Mouse (Mus musculus) lung, adult 2 months (tissue): ENCODE results near the gene Ptprr. TPM values are rescaled to one million over a fixed set of nuclear protein-coding genes. Genes with fewer than 3 reads are reported as not detected.
A peak's percentile ranks its signal among the peaks of the same experiment; 100 is the strongest.

Source experiments
- DNase-seq: peaks from one replicate; pipeline ENCODE4 v3.0.0; 2022
- H3K4me1 ChIP-seq: fragments of 200-500 bp; 2 replicates; pipeline ENCODE4 v1.6.1; 2011; ENCODE audit warnings: low read length; ENCODE audit not compliant: control insufficient read depth, insufficient read depth
- H3K4me3 ChIP-seq: fragments of 200-500 bp; replicated peaks from 2 replicates; pipeline ENCODE3; 2011; ENCODE audit warnings: low read depth, mild to moderate bottlenecking, control low read depth, low read length; ENCODE audit errors: extremely low read depth
- CTCF ChIP-seq: fragments of 200-500 bp; IDR thresholded peaks from 2 replicates; pipeline ENCODE4 v1.5.1; 2011; ENCODE audit warnings: mild to moderate bottlenecking, low read length, control low read depth; ENCODE audit not compliant: insufficient read depth
- POLR2A ChIP-seq: fragments of 200-500 bp; IDR thresholded peaks from 2 replicates; pipeline ENCODE4 v1.6.1; 2011; ENCODE audit warnings: low read depth, mild to moderate bottlenecking, control low read depth, low read length, borderline replicate concordance; ENCODE audit errors: extremely low read depth
- WGBS: fragments of 180-500 bp; shearing (Covaris S2); methylation state at CpG from one replicate; pipeline ENCODE4 v1.1.7; 2018; 5-methylcytosine and 5-hydroxymethylcytosine counted together
- polyA plus RNA-seq: library from polyadenylated mRNA; depleted of rRNA; stranded (reverse); fragments of >200 nt; gene quantifications from 2 replicates; pipeline ENCODE4 v1.2.3, GENCODE M21; 2012

Gene Ptprr
- polyA plus RNA-seq, 1 experiment: 0.89 TPM

- WGBS: 46% methylated on average over 10 of the region's 10 CpGs
- TF ChIP-seq CTCF (no peak), POLR2A (no peak)
- Histone ChIP-seq H3K4me3 (no peak overlapping the region), H3K4me1 (peaks cover 16% of the 10 kb centered on the region)
- DNase-seq: no peak
Measured at GRCm38 (mm10) chr10:116271470-116271915, 253.5 kb downstream of the Ptprr start.

- Histone ChIP-seq H3K4me1 (peaks cover 16% of the 10 kb centered on the region), H3K4me3 (no peak overlapping the region)
- DNase-seq: no peak
- WGBS: 44% methylated on average over 3 of the region's 3 CpGs
- TF ChIP-seq POLR2A: no peak
- TF ChIP-seq CTCF: no peak
Measured at GRCm38 (mm10) chr10:116272156-116272555, 254.1 kb downstream of the Ptprr start.

GRCm38 (mm10) chr10:116275280-116275679 lies 257.3 kb downstream of the Ptprr start, which contains the start of gene Ptprb:
Gene Ptprb (plus strand): TSS chr10:116275523.
- no peak for TF ChIP-seq POLR2A
- no peak for TF ChIP-seq CTCF
- 16% methylated on average over 7 of the region's 7 CpGs for whole genome bisulfite sequencing
- Histone ChIP-seq H3K4me1 (peaks cover 7% of the 10 kb centered on the region), H3K4me3 (peak within 1 kb of the TSS; percentile 61)
- DNase-seq: no peak

- 79% methylated on average over 7 of the region's 7 CpGs for WGBS
- DNase-seq: no peak
- Histone ChIP-seq H3K4me1 (peaks cover 19% of the 10 kb centered on the region), H3K4me3 (no peak overlapping the region)
- TF ChIP-seq CTCF (no peak), POLR2A (no peak)
Measured at GRCm38 (mm10) chr10:116286697-116287344, 268.8 kb downstream of the Ptprr start.

GRCm38 (mm10) chr10:116288130-116288529 lies 270.1 kb downstream of the Ptprr start:
- Histone ChIP-seq H3K4me3 (no peak overlapping the region), H3K4me1 (peaks cover 19% of the 10 kb centered on the region)
- WGBS: 30% methylated on average over 9 of the region's 9 CpGs
- no peak for DNase-seq
- TF ChIP-seq CTCF (no peak), POLR2A (no peak; the same call in 1 of the 2 replicates)

- H3K4me3 ChIP-seq: no peak overlapping the region
- WGBS: 49% methylated on average over 4 of the region's 4 CpGs
- peaks cover 22% of the 10 kb centered on the region for H3K4me1 ChIP-seq
- no peak for DNase-seq
- TF ChIP-seq CTCF (no peak), POLR2A (no peak)
Measured at GRCm38 (mm10) chr10:116290483-116290882, 272.5 kb downstream of the Ptprr start.

GRCm38 (mm10) chr10:116291153-116291755 lies 273.2 kb downstream of the Ptprr start:
- no peak for TF ChIP-seq POLR2A
- no peak for TF ChIP-seq CTCF
- WGBS: 41% methylated on average over 8 of the region's 8 CpGs
- DNase-seq: no peak
- H3K4me3 ChIP-seq: no peak overlapping the region
- peaks cover 22% of the 10 kb centered on the region for H3K4me1 ChIP-seq

GRCm38 (mm10) chr10:116296439-116296838 lies 278.4 kb downstream of the Ptprr start:
- no peak for DNase-seq
- TF ChIP-seq CTCF (no peak), POLR2A (no peak)
- peaks cover 24% of the 10 kb centered on the region for H3K4me1 ChIP-seq
- 76% methylated on average over 4 of the region's 4 CpGs for WGBS
- H3K4me3 ChIP-seq: no peak overlapping the region

- no peak for DNase-seq
- 16% methylated on average over 12 of the region's 12 CpGs for WGBS
- peaks cover 22% of the 10 kb centered on the region for H3K4me1 ChIP-seq
Measured at GRCm38 (mm10) chr10:116297854-116298253, 279.8 kb downstream of the Ptprr start.

GRCm38 (mm10) chr10:116300824-116301223 lies 282.8 kb downstream of the Ptprr start:
- WGBS: 17% methylated on average over 7 of the region's 7 CpGs
- TF ChIP-seq POLR2A: no peak
- TF ChIP-seq CTCF: no peak
- DNase-seq: no peak
- Histone ChIP-seq H3K4me1 (peaks cover 20% of the 10 kb centered on the region), H3K4me3 (peak overlapping the region; percentile 31)

More at GRCm38 (mm10) chr10:116297854-116298253, 279.8 kb downstream of the Ptprr start:
- TF ChIP-seq POLR2A (no peak), CTCF (no peak)
- no peak overlapping the region for H3K4me3 ChIP-seq
